Mouse (Mus musculus) kidney, postnatal 0 days (tissue): Measurements from ENCODE around the gene Sdk2. TPM values are rescaled to one million over a fixed set of nuclear protein-coding genes. Genes with fewer than 3 reads are reported as not detected.

Experiments
- ATAC-seq: fragments of 200-750 bp; cut with Nextera tagmentation; replicated peaks from 2 replicates; pipeline ENCODE4 v1.8.0; 2017; ENCODE audit warnings: low read depth, moderate number of reproducible peaks, moderate TSS enrichment, moderate library complexity; ENCODE audit not compliant: low FRiP score
- DNase-seq: peaks from one replicate; pipeline ENCODE4 v3.0.0-alpha.2; 2016; ENCODE audit warnings: low spot score
- H3K27ac ChIP-seq: fragments of 300-500 bp; sonication (generic); 2 replicates; pipeline ENCODE4 v1.5.1; 2014; ENCODE audit warnings: mild to moderate bottlenecking
- H3K27me3 ChIP-seq: fragments of 300-500 bp; sonication (generic); 2 replicates; pipeline ENCODE4 v1.6.1; 2014; ENCODE audit warnings: low read length, mixed read lengths; ENCODE audit not compliant: insufficient read depth
- H3K36me3 ChIP-seq: fragments of 300-500 bp; sonication (generic); 2 replicates; pipeline ENCODE4 v1.6.1; 2014; ENCODE audit warnings: low read length, mixed read lengths; ENCODE audit not compliant: insufficient read depth
- H3K4me1 ChIP-seq: fragments of 300-500 bp; sonication (generic); replicated peaks from 2 replicates; pipeline ENCODE4 v1.6.1; 2014; ENCODE audit warnings: antibody characterized with exemption, low read length, mixed read lengths; ENCODE audit not compliant: insufficient read depth
- H3K4me2 ChIP-seq: fragments of 300-500 bp; sonication (generic); 2 replicates; pipeline ENCODE4 v1.6.1; 2014; ENCODE audit warnings: mild to moderate bottlenecking, low read length, moderate library complexity, mixed read lengths
- H3K4me3 ChIP-seq: fragments of 300-500 bp; sonication (generic); replicated peaks from 2 replicates; pipeline ENCODE4 v1.5.1; 2014; ENCODE audit warnings: low read depth, low read length
- H3K9ac ChIP-seq: fragments of 300-500 bp; sonication (generic); 2 replicates; pipeline ENCODE4 v1.6.1; 2014; ENCODE audit warnings: low read depth, low read length
- H3K9me3 ChIP-seq: fragments of 300-500 bp; sonication (generic); replicated peaks from 2 replicates; pipeline ENCODE4 v1.6.1; 2016; ENCODE audit warnings: low read length, inconsistent platforms, mixed read lengths
- CTCF ChIP-seq: IDR thresholded peaks from 2 replicates; pipeline ENCODE4 v1.5.1; 2016; ENCODE audit warnings: antibody characterized with exemption, low read depth, mild to moderate bottlenecking, moderate library complexity
- WGBS: fragments of 180-500 bp; shearing (Covaris S2); extraction: QIAGEN DNeasy Blood & Tissue Kit; methylation state at CpG from one replicate; pipeline ENCODE4 v1.1.7; 2014; 5-methylcytosine and 5-hydroxymethylcytosine counted together
- polyA plus RNA-seq: library from polyadenylated mRNA; unstranded; fragments of >200 nt; fragmentation: Nextera tagmentation; extraction: Ambion mirVana; gene quantifications from 2 replicates; pipeline ENCODE4 v1.2.1, GENCODE M21; 2015

The Sdk2 gene
- polyA plus RNA-seq, 1 experiment from 2014 or later, result 2.2 TPM

GRCm38 (mm10) chr11:113729239-113729638 is 337.6 kb downstream of the Sdk2 start:
- Histone ChIP-seq H3K27me3 (no peaks in the 10 kb centered on the region), H3K9me3 (no peaks in the 10 kb centered on the region), H3K27ac (peak overlapping the region; percentile 67), H3K4me3 (no peak overlapping the region), H3K4me1 (peaks cover 55% of the 10 kb centered on the region), H3K36me3 (peaks cover 28% of the 10 kb centered on the region; the same call in 1 of the 2 replicates), H3K4me2 (no peak overlapping the region; the same call in 1 of the 2 replicates), H3K9ac (0 out of 2 replicates have a peak overlapping the region, but pooled peaks have one; percentile 8)
- 52% methylated on average over 21 of the region's 21 CpGs for WGBS
- no peak for DNase-seq
- ATAC-seq, result no peak
- no peak for TF ChIP-seq CTCF

GRCm38 (mm10) chr11:113727992-113728391 is 338.9 kb downstream of the Sdk2 start:
- Histone ChIP-seq H3K9me3 (no peaks in the 10 kb centered on the region), H3K36me3 (peaks cover 28% of the 10 kb centered on the region; the same call in 1 of the 2 replicates), H3K4me2 (no peak overlapping the region), H3K27ac (peak overlapping the region; percentile 67), H3K9ac (no peak overlapping the region), H3K27me3 (no peaks in the 10 kb centered on the region), H3K4me1 (peaks cover 44% of the 10 kb centered on the region), H3K4me3 (no peak overlapping the region)
- 42% methylated on average over 6 of the region's 6 CpGs for WGBS
- TF ChIP-seq CTCF, result no peak
- ATAC-seq (no peak), DNase-seq (no peak)

DNA sequence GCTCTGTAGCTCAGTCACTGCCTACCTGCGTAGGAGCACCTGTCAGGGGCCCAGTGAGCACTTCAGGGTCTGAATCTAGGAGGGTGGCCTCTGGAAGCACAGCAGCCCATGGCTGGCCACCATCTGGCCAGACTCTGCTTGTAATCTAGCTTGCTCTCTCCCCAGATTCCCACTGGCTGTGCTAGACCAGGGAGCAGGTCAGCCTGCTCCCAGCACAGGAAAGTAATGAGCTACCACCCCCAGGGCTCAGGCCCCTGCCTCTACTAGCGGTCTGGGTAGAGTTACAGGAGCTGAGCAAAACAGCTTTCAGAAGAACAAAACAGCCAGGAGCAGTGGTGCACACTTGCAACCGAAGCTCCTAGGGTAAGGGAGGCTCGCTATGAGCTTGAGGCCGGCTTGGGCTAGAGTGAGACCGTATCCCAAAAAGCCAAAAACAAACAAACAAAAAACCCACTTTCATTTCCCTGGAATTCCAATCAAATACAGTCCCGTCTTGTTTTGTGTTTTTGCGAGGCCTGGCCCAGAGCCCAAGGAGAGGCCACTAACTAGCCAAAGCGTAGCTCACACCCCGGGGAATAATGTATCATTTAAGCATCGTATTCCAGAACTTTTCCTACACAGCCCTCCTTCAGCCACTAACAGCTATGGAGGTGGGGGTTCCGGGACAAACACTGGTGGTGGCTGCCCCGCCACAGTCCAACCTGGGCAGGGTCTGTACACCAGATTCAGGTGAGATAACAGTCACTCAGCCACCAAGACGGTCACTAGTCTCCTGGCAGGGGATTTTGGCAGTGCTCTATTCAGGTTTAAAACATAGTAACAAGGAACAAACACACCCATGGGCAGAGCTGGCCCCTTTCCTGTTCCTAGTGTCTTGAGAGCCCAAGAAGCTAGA is 339.6 kb downstream of the Sdk2 start:
- peak; percentile 76 for DNase-seq
- H3K4me1 ChIP-seq, result peaks cover 42% of the 10 kb centered on the region

More for the DNA sequence above, 339.6 kb downstream of the Sdk2 start:
- Histone ChIP-seq H3K27me3 (no peaks in the 10 kb centered on the region), H3K9me3 (no peaks in the 10 kb centered on the region), H3K9ac (0 out of 2 replicates have a peak overlapping the region, but pooled peaks have one; percentile 31), H3K27ac (peak overlapping the region; percentile 67), H3K36me3 (peaks cover 28% of the 10 kb centered on the region; the same call in 1 of the 2 replicates), H3K4me3 (no peak overlapping the region), H3K4me2 (no peak overlapping the region)
- no peak for TF ChIP-seq CTCF
- 60% methylated on average over 14 of the region's 14 CpGs for WGBS
- no peak for ATAC-seq
